Mouse (Mus musculus) lung, embryonic 14.5 days (tissue): ENCODE data around the gene Abcc8. TPM values are rescaled to one million over a fixed set of nuclear protein-coding genes. Genes with fewer than 3 reads are reported as not detected.
A peak's percentile ranks its signal among the peaks of the same experiment; 100 is the strongest.

Source experiments
- ATAC-seq: fragments of 200-750 bp; cut with Nextera tagmentation; 2 replicates; pipeline ENCODE4 v1.8.0; 2017; ENCODE audit warnings: mild to moderate bottlenecking, moderate TSS enrichment, moderate library complexity; ENCODE audit not compliant: insufficient read depth
- DNase-seq: peaks from one replicate; pipeline ENCODE4 v3.0.0-alpha.2; 2015
- H3K27ac ChIP-seq: fragments of 300-500 bp; sonication (generic); 2 replicates; pipeline ENCODE4 v1.5.1; 2014; ENCODE audit warnings: low read depth, mild to moderate bottlenecking, moderate library complexity
- H3K27me3 ChIP-seq: fragments of 300-500 bp; sonication (generic); 2 replicates; pipeline ENCODE4 v1.6.1; 2014; ENCODE audit warnings: low read length, control low read depth; ENCODE audit not compliant: insufficient read depth
- H3K36me3 ChIP-seq: fragments of 300-500 bp; sonication (generic); 2 replicates; pipeline ENCODE4 v1.6.1; 2014; ENCODE audit warnings: control low read depth; ENCODE audit not compliant: insufficient read depth
- H3K4me1 ChIP-seq: fragments of 300-500 bp; sonication (generic); 2 replicates; pipeline ENCODE4 v1.6.1; 2014; ENCODE audit warnings: antibody characterized with exemption, control low read depth; ENCODE audit not compliant: insufficient read depth
- H3K4me2 ChIP-seq: fragments of 300-500 bp; sonication (generic); 2 replicates; pipeline ENCODE4 v1.6.1; 2014; ENCODE audit warnings: mild to moderate bottlenecking
- H3K4me3 ChIP-seq: fragments of 300-500 bp; sonication (generic); 2 replicates; pipeline ENCODE4 v1.5.1; 2014; ENCODE audit warnings: low read depth, low read length
- H3K9ac ChIP-seq: fragments of 300-500 bp; sonication (generic); 2 replicates; pipeline ENCODE4 v1.6.1; 2014
- H3K9me3 ChIP-seq: fragments of 300-500 bp; sonication (generic); 2 replicates; pipeline ENCODE4 v1.6.1; 2016; ENCODE audit warnings: low read depth, low read length, control low read depth
- CTCF ChIP-seq: IDR thresholded peaks from 2 replicates; pipeline ENCODE4 v1.5.1; 2016; ENCODE audit warnings: antibody characterized with exemption, low read depth
- WGBS: fragments of 180-500 bp; shearing (Covaris S2); extraction: QIAGEN DNeasy Blood & Tissue Kit; methylation state at CpG from one replicate; pipeline ENCODE4 v1.1.7; 2014; 5-methylcytosine and 5-hydroxymethylcytosine counted together
- polyA plus RNA-seq: library from polyadenylated mRNA; unstranded; fragments of >200 nt; fragmentation: Nextera tagmentation; extraction: Ambion mirVana; gene quantifications from 2 replicates; pipeline ENCODE4 v1.2.1, GENCODE M21; 2014

The Abcc8 gene
- polyA plus RNA-seq, 1 experiment from 2014 or later: 0.32 TPM

DNA sequence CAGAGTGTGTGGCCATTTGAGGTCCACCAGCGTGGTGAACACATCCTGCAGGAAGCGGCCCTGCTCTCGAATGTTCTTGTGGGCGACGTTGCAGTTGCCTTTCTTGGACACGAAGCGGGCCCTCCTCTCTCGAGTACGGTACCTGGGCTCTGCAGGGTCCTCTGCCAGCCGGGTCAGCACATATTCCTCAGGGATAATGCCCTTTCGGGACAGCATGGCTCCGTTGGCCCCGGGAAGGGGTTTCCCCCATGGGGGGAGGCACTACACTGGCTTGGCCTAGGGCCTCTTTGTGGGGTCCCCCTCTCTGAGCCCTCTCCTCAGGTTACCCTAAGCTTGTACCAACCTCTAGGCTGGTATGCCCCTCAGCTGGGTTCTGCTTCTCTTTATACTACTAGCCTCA lies 80.2 kb downstream of the Abcc8 start:
- H3K27ac ChIP-seq: no peak overlapping the region
- WGBS: 78% methylated on average over 13 of the region's 13 CpGs
- DNase-seq (no peak), ATAC-seq (no peak)
- H3K9ac ChIP-seq: no peak overlapping the region
- no peaks in the 10 kb centered on the region for H3K9me3 ChIP-seq
- peaks cover 4% of the 10 kb centered on the region; the same call in 1 of the 2 replicates for H3K4me1 ChIP-seq
- H3K27me3 ChIP-seq: peaks cover 13% of the 10 kb centered on the region
- TF ChIP-seq CTCF: no peak
- H3K4me3 ChIP-seq: no peak overlapping the region
- no peaks in the 10 kb centered on the region for H3K36me3 ChIP-seq
- H3K4me2 ChIP-seq: no peak overlapping the region

DNA sequence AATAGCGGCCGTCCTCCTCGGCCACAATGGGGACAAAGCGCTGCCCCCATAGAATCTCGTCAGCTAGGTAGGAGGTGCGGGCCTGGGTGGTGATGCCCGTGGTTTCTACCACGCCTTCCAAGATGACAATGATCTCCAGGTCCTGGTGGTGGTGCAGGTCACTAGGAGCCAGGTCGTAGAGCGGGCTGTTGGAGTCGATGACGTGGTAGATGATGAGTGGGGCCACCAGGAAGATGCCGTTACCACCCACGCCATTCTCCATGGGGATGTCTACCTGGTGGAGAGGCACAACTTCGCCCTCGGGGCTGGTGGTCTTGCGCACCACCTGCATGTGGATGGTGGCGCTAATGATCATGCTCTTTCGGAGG lies 80.9 kb downstream of the Abcc8 start:
- DNase-seq: no peak
- Histone ChIP-seq H3K36me3 (no peaks in the 10 kb centered on the region), H3K9ac (no peak overlapping the region), H3K27me3 (peaks cover 13% of the 10 kb centered on the region), H3K4me3 (no peak overlapping the region), H3K27ac (no peak overlapping the region), H3K4me2 (no peak overlapping the region), H3K4me1 (peaks cover 4% of the 10 kb centered on the region; the same call in 1 of the 2 replicates), H3K9me3 (no peaks in the 10 kb centered on the region)
- no peak for TF ChIP-seq CTCF
- 87% methylated on average over 19 of the region's 19 CpGs for WGBS
- ATAC-seq: no peak

DNA sequence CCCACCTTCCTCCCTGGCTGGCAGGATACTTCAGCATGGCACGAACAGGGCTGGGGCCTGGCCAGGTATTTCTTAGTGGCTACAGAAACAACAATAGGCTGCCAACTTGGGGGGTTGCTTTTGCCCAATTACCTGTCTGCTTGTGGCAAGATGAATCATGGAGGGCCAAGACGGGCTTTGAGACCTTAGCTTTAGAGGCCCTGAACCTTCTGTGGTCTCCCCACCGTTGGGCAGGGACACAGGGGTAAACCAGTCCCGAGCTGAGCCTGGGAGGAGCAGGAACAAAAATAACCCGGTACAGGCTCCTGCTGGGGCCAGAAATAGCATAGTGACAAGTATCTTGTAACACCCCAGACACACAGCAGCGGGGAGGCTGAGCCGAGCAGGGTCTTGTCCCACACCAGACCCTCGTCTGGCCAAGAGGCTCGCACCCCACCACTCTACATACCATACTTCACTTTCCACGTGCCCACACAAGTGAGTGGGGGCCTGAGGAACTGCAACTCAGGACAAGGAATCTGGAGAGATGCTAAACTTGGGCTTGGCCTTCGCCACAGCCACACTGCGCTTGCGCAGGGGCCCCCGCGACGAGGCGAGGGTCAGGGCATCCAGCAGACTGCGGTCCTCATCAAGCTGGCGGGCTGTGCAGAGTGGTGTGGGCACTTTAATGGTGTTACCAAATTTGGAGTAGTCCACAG lies 81.5 kb downstream of the Abcc8 start:
- H3K9me3 ChIP-seq: no peaks in the 10 kb centered on the region
- peaks cover 4% of the 10 kb centered on the region; the same call in 1 of the 2 replicates for H3K4me1 ChIP-seq
- no peak overlapping the region; the same call in 1 of the 2 replicates for H3K4me2 ChIP-seq
- peaks cover 13% of the 10 kb centered on the region for H3K27me3 ChIP-seq
- DNase-seq (no peak), ATAC-seq (no peak)
- H3K4me3 ChIP-seq: no peak overlapping the region
- no peak overlapping the region for H3K9ac ChIP-seq
- H3K27ac ChIP-seq: no peak overlapping the region; the same call in 1 of the 2 replicates
- no peak for TF ChIP-seq CTCF
- WGBS: 66% methylated on average over 19 of the region's 19 CpGs
- H3K36me3 ChIP-seq: no peaks in the 10 kb centered on the region

DNA sequence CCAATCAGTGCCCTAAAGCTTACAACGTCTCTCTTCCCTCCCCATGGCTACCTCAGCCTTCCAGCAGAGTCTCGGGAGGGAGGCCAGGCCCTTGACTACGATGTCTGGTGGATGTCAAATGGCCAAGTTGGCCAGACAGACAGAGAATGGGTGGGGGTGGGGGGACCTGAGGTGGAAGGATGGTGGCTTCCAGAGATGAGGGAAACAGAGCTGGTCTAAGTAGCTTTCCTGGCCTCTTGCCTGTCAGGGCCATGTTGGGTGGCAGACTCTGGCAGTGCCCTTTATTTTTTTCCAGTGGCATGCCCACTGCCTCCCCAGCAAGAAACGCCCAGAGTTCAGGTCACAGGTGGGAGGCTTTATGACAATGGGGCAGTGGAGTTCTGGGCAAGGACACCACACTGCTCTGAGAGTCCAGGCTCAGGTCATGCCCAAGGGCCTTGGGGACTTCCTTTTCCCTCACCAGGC lies 82.5 kb downstream of the Abcc8 start:
- H3K9ac ChIP-seq: no peak overlapping the region
- peaks cover 13% of the 10 kb centered on the region for H3K27me3 ChIP-seq
- 0 out of 2 replicates have a peak overlapping the region, but pooled peaks have one; percentile 3 for H3K4me2 ChIP-seq
- no peaks in the 10 kb centered on the region for H3K9me3 ChIP-seq
- no peaks in the 10 kb centered on the region for H3K36me3 ChIP-seq
- peaks cover 4% of the 10 kb centered on the region; the same call in 1 of the 2 replicates for H3K4me1 ChIP-seq
- H3K4me3 ChIP-seq: no peak overlapping the region
- WGBS: 60% methylated on average over 4 of the region's 4 CpGs
- H3K27ac ChIP-seq: no peak overlapping the region
- no peak for DNase-seq
- no peak for ATAC-seq
- TF ChIP-seq CTCF: no peak

- H3K27me3 ChIP-seq: peaks cover 13% of the 10 kb centered on the region
- H3K4me1 ChIP-seq: peaks cover 4% of the 10 kb centered on the region; the same call in 1 of the 2 replicates
- no peak overlapping the region for H3K4me3 ChIP-seq
- no peak overlapping the region for H3K4me2 ChIP-seq
- 5% methylated on average over 4 of the region's 4 CpGs for WGBS
- no peaks in the 10 kb centered on the region for H3K36me3 ChIP-seq
- peak; percentile 89 for DNase-seq
- TF ChIP-seq CTCF: peak; percentile 90
- peak; percentile 32; the same call in 1 of the 2 replicates for ATAC-seq
- no peaks in the 10 kb centered on the region for H3K9me3 ChIP-seq
- no peak overlapping the region for H3K27ac ChIP-seq
- no peak overlapping the region for H3K9ac ChIP-seq
Observed at GRCm38 (mm10) chr7:46096136-46096535, 83.7 kb downstream of the Abcc8 start.

- H3K27me3 ChIP-seq: peaks cover 7% of the 10 kb centered on the region; the same call in 1 of the 2 replicates
- ATAC-seq (no peak), DNase-seq (no peak)
- H3K9ac ChIP-seq: no peak overlapping the region
- no peak for TF ChIP-seq CTCF
- 46% methylated on average over 8 of the region's 8 CpGs for WGBS
- no peak overlapping the region for H3K4me2 ChIP-seq
- no peak overlapping the region for H3K27ac ChIP-seq
- H3K4me1 ChIP-seq: no peaks in the 10 kb centered on the region
- no peaks in the 10 kb centered on the region for H3K9me3 ChIP-seq
- H3K36me3 ChIP-seq: no peaks in the 10 kb centered on the region
- H3K4me3 ChIP-seq: no peak overlapping the region
Observed at GRCm38 (mm10) chr7:46092803-46093202, 87.0 kb downstream of the Abcc8 start.

DNA sequence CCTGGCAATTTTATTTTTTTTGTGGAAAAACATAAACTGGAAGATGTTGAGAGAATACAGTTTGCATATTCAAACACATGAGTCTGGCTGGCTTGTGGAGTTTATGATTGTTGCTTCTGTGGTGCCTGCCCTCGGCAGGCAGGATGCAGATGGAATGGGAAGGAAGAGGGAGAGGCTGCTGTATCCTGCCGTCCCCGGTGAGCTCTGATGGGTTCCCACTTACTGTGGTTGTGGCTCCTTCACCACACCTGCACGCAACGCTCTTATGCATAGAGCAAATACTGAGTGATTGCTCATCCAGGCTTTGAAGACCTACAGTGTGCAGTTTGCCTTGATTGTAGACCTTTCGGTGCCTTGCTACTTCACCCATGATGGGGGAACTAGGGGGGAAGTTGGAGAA lies 91.6 kb downstream of the Abcc8 start:
- no peaks in the 10 kb centered on the region for H3K9me3 ChIP-seq
- WGBS: 81% methylated on average over 6 of the region's 6 CpGs
- no peak overlapping the region for H3K4me3 ChIP-seq
- DNase-seq: no peak
- H3K9ac ChIP-seq: no peak overlapping the region
- peaks cover 9% of the 10 kb centered on the region for H3K36me3 ChIP-seq
- H3K4me1 ChIP-seq: no peaks in the 10 kb centered on the region
- TF ChIP-seq CTCF: no peak
- no peak for ATAC-seq
- H3K27me3 ChIP-seq: no peaks in the 10 kb centered on the region
- H3K4me2 ChIP-seq: no peak overlapping the region
- no peak overlapping the region for H3K27ac ChIP-seq
